In the genomic region with DNA sequence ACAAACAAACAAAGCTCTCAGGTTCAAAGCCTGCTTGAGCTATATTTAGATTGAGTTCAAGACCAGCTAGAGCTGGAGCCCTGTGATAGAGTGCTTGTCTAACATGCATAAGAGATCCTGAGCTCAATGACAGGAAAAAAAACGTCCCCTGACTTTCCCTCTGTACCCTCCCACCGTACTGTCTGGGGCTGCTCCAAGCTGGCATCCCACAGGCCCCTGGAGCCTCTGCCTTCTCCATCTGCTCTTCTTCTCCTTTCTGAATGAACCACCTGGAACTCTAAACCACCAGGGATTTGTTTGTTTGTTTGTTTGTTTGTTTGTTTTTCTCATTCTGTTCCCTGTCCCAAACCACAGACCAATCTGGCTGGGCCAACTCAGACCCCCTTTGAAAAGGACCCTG, we compare ENCODE assay signal across 23 mouse cellular contexts. TPM values are rescaled to one million over a fixed set of nuclear protein-coding genes. Genes with fewer than 3 reads are reported as not detected.
DNase-seq lines count a peak whose midpoint lies in the region; ATAC-seq and TF ChIP-seq lines count a peak whose summit lies in the region.
"Had no signal": no experiment of that assay in that cellular context is flagged by ENCODE, and none has a peak within 500 bp of the region (broad histone marks: within the 10 kb centered on the region; RNA-seq: fewer than 3 reads in every experiment).

No protein-coding gene starts in this region.

- no peaks in the 10 kb centered on the region for H3K9me3 ChIP-seq in midbrain, embryonic 11.5 days (ENCODE audit: control insufficient read depth, low read length)
- H3K9me3 ChIP-seq in midbrain, embryonic 10.5 days (replicated peaks) = no peaks in the 10 kb centered on the region
- H3K9me3 ChIP-seq: G1E had no signal

- TF ChIP-seq CTCF in kidney, adult 2 months (conservative IDR thresholded peaks at IDR 0.05; ENCODE audit: insufficient read depth, insufficient read length, low read depth, low read length) = no peak

- no peaks in the 10 kb centered on the region for H3K36me3 ChIP-seq in kidney, adult 2 months (ENCODE audit: control insufficient read depth, insufficient read depth, low read length)
- no peaks in the 10 kb centered on the region for H3K36me3 ChIP-seq in midbrain, embryonic 11.5 days (ENCODE audit: control insufficient read depth, insufficient read depth, low read length)
- no peaks in the 10 kb centered on the region for H3K36me3 ChIP-seq in midbrain, embryonic 10.5 days
- H3K36me3 ChIP-seq: G1E had no signal

- no peak for ATAC-seq in cerebellum, adult (ENCODE audit: insufficient number of reproducible peaks, low FRiP score, low TSS enrichment)
- no peak for ATAC-seq in midbrain, embryonic 11.5 days (ENCODE audit: low FRiP score)
- ATAC-seq: activated CD4-positive, CD25-positive, alpha-beta regulatory T cell, adult 4 months; CD4-positive, CD25-positive, alpha-beta regulatory T cell, adult 4 months; Patski had no signal

- H3K4me2 ChIP-seq in midbrain, embryonic 11.5 days = no peak overlapping the region

- peak overlapping the region; percentile 30; the same call in 1 of the 2 replicates for H3K27ac ChIP-seq in kidney, adult 2 months (ENCODE audit: insufficient read depth, low read depth, low read length)
- H3K27ac ChIP-seq in midbrain, embryonic 11.5 days (ENCODE audit: low read depth, low read length) = no peak overlapping the region
- no peak overlapping the region for H3K27ac ChIP-seq in midbrain, embryonic 10.5 days (replicated peaks)

- WGBS in kidney, adult 2 months = 58% methylated on average over 2 of the region's 2 CpGs
- WGBS in midbrain, embryonic 11.5 days = 68% methylated on average over 2 of the region's 2 CpGs
- WGBS in midbrain, embryonic 10.5 days = 62% methylated on average over 2 of the region's 2 CpGs

- H3K27me3 ChIP-seq in kidney, adult 2 months (replicated peaks; ENCODE audit: control insufficient read depth, insufficient read depth, low read length) = no peaks in the 10 kb centered on the region
- no peaks in the 10 kb centered on the region for H3K27me3 ChIP-seq in midbrain, embryonic 11.5 days (ENCODE audit: control insufficient read depth, insufficient read depth, low read length)
- peaks cover 15% of the 10 kb centered on the region for H3K27me3 ChIP-seq in midbrain, embryonic 10.5 days (ENCODE audit: low read depth, poor library complexity, severe bottlenecking)
- H3K27me3 ChIP-seq: CH12.LX, Patski had no signal

- TF ChIP-seq POLR2A in kidney, adult 2 months (IDR thresholded peaks at IDR 0.05; ENCODE audit: low read depth, low read length) = no peak

- peak; percentile 62 to 72 for DNase-seq in cerebellum, postnatal 10 days
- peak; percentile 47 to 57 for DNase-seq in cerebellum, postnatal 14 days
- no peak for DNase-seq in cerebellum, adult 18-20 months
- DNase-seq in kidney, adult 2 months = no peak
- no peak for DNase-seq in kidney, postnatal 4 days
- peak; percentile 45 for DNase-seq in midbrain, embryonic 11.5 days (ENCODE audit: low spot score, missing footprints)
- no peak for DNase-seq in midbrain, embryonic 10.5 days (ENCODE audit: low spot score)
- DNase-seq: adrenal gland, adult 2 months; adrenal gland, adult 8-10 months; adrenal gland, postnatal 10 days; adrenal gland, postnatal 14 days; adrenal gland, postnatal 25 days; adrenal gland, postnatal 36 days; B cell, adult 2 months; cerebellum, adult 11 months; cerebellum, adult 11-12 months; cerebellum, adult 2 months had no signal

- H3K4me3 ChIP-seq in kidney, adult 2 months (ENCODE audit: insufficient read depth, low read depth, low read length) = no peak overlapping the region
- no peak overlapping the region for H3K4me3 ChIP-seq in midbrain, embryonic 11.5 days (ENCODE audit: low read depth, low read length)
- H3K4me3 ChIP-seq in midbrain, embryonic 10.5 days = no peak overlapping the region

- no peak overlapping the region for H3K9ac ChIP-seq in midbrain, embryonic 11.5 days (ENCODE audit: low read length)

- peaks cover 8% of the 10 kb centered on the region; the same call in 1 of the 2 replicates for H3K4me1 ChIP-seq in kidney, adult 2 months (ENCODE audit: control insufficient read depth, insufficient read depth, low read length)
- peaks cover 4% of the 10 kb centered on the region for H3K4me1 ChIP-seq in midbrain, embryonic 11.5 days (ENCODE audit: control insufficient read depth, insufficient read depth, low read length)
- peaks cover 12% of the 10 kb centered on the region for H3K4me1 ChIP-seq in midbrain, embryonic 10.5 days

RNA-seq across cellular contexts. Expression of gene Efhd1, which starts 11.9 kb away (rescaled TPM):
- polyA plus RNA-seq in kidney, adult 2 months (2012; rRNA removed) = 152 and 161 TPM in 2 replicates
- 0.58 and 0.83 TPM in 2 replicates for polyA plus RNA-seq in midbrain, embryonic 11.5 days (2014; fragmentation: Nextera tagmentation; extraction: Ambion mirVana)
- polyA plus RNA-seq in midbrain, embryonic 10.5 days (2016; fragmentation: Nextera tagmentation; extraction: Ambion mirVana) = 0.64 and 0.71 TPM in 2 replicates
- polyA plus RNA-seq: activated CD4-positive, CD25-positive, alpha-beta regulatory T cell, adult 4 months; G1E had no signal

RNA-seq across cellular contexts. Expression of gene Gigyf2, which starts 50.7 kb away (rescaled TPM):
- polyA plus RNA-seq in kidney, adult 2 months (2012; rRNA removed) = 40.4 and 47.1 TPM in 2 replicates
- polyA plus RNA-seq in midbrain, embryonic 11.5 days (2014; fragmentation: Nextera tagmentation; extraction: Ambion mirVana) = 50.7 and 51.9 TPM in 2 replicates
- polyA plus RNA-seq in midbrain, embryonic 10.5 days (2016; fragmentation: Nextera tagmentation; extraction: Ambion mirVana) = 49.1 and 52.4 TPM in 2 replicates

Comparison
In these comparisons a context has a peak if more than half of its experiments do, and no peak if none do; other contexts are left out.
1. DNase-seq: peak in cerebellum, postnatal 10 days (2 of 2), cerebellum, postnatal 14 days (2 of 2) and midbrain, embryonic 11.5 days (single experiment); none in cerebellum, adult 18-20 months (0 of 2), kidney, adult 2 months (single experiment), kidney, postnatal 4 days (0 of 2) and midbrain, embryonic 10.5 days (single experiment).
2. RNA of gene Efhd1, which starts 11.9 kb away (polyA plus RNA-seq): 152 to 161 TPM in kidney, adult 2 months; 0.58 to 0.83 TPM in midbrain, embryonic 11.5 days and 0.64 to 0.71 TPM in midbrain, embryonic 10.5 days; every median in the first group is over 10 times any median in the second.